Mouse (Mus musculus) bone marrow, adult 2 months (tissue): Measurements from ENCODE around the gene Lce1c.

Source experiments
- CTCF ChIP-seq: fragments of 200-500 bp; IDR thresholded peaks from 2 replicates; pipeline ENCODE4 v1.5.1; 2011; ENCODE audit warnings: low read length, control low read depth; ENCODE audit not compliant: control insufficient read depth, insufficient read depth
- POLR2A ChIP-seq: fragments of 200-500 bp; IDR thresholded peaks from 2 replicates; pipeline ENCODE4 v1.6.1; 2011; ENCODE audit warnings: low read depth, mild to moderate bottlenecking, control low read depth, low read length, borderline replicate concordance; ENCODE audit not compliant: control insufficient read depth

GRCm38 (mm10) chr3:92648207-92648606 is 30.8 kb upstream of the Lce1c start, which contains the start of gene Lce1a1:
- TF ChIP-seq CTCF (no peak), POLR2A (no peak)
